Mouse (Mus musculus) lung, embryonic 15.5 days (tissue): ENCODE measurements around the gene Syn3. TPM values are rescaled to one million over a fixed set of nuclear protein-coding genes. Genes with fewer than 3 reads are reported as not detected.

Source experiments
- ATAC-seq: fragments of 200-750 bp; cut with Nextera tagmentation; 2 replicates; pipeline ENCODE4 v1.8.0; 2017; ENCODE audit warnings: moderate number of reproducible peaks, borderline replicate concordance; ENCODE audit not compliant: low FRiP score, low TSS enrichment; ENCODE audit errors: extremely low read depth
- H3K27ac ChIP-seq: fragments of 300-500 bp; sonication (generic); 2 replicates; pipeline ENCODE4 v1.5.1; 2015; ENCODE audit warnings: moderate library complexity, mild to moderate bottlenecking, inconsistent platforms
- H3K27me3 ChIP-seq: fragments of 300-500 bp; sonication (generic); 2 replicates; pipeline ENCODE4 v1.6.1; 2015; ENCODE audit warnings: inconsistent platforms
- H3K36me3 ChIP-seq: fragments of 300-500 bp; sonication (generic); 2 replicates; pipeline ENCODE4 v1.6.1; 2015; ENCODE audit warnings: inconsistent platforms
- H3K4me1 ChIP-seq: fragments of 300-500 bp; sonication (generic); 2 replicates; pipeline ENCODE4 v1.6.1; 2015; ENCODE audit warnings: inconsistent platforms
- H3K4me2 ChIP-seq: fragments of 300-500 bp; sonication (generic); 2 replicates; pipeline ENCODE4 v1.6.1; 2015; ENCODE audit warnings: inconsistent platforms, mild to moderate bottlenecking, moderate library complexity
- H3K4me3 ChIP-seq: fragments of 300-500 bp; sonication (generic); 2 replicates; pipeline ENCODE4 v1.5.1; 2015; ENCODE audit warnings: mild to moderate bottlenecking, inconsistent platforms
- H3K9ac ChIP-seq: fragments of 300-500 bp; sonication (generic); 2 replicates; pipeline ENCODE4 v1.6.1; 2015; ENCODE audit warnings: inconsistent platforms
- H3K9me3 ChIP-seq: fragments of 300-500 bp; sonication (generic); 2 replicates; pipeline ENCODE4 v1.6.1; 2016; ENCODE audit warnings: inconsistent platforms
- whole genome bisulfite sequencing: fragments of 180-500 bp; shearing (Covaris S2); methylation state at CpG from one replicate; pipeline ENCODE4 v1.1.7; 2015; 5-methylcytosine and 5-hydroxymethylcytosine counted together
- polyA plus RNA-seq: library from polyadenylated mRNA; unstranded; fragments of >200 nt; fragmentation: Nextera tagmentation; extraction: Ambion mirVana; gene quantifications from 2 replicates; pipeline ENCODE4 v1.2.1, GENCODE M21; 2015

Syn3 gene
- polyA plus RNA-seq, 1 experiment from 2014 or later: 2.6 TPM

DNA sequence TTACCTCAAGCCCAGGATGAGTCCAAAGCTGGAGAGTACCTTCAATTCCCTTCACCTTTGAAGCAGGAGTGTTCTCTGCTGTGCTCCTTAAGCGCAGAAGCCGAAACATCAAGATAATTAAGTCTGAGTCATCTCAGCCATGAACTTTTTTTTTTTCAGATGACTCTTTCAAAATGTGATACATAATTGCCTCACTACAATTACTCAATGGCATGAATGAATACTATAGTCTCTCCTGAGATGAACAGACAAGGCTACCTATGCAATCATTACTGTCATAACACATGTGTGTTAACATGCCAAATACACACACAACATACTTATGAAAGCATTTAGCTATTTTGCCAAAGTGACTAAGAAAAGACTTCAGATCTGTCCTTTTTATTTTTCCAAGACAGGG is 486.9 kb downstream of the Syn3 start, which contains the start of gene Bpifc:
TSS of gene Bpifc (minus strand) at position 115 of the 400 bp plus-strand sequence.
- Histone ChIP-seq H3K9me3 (no peaks in the 10 kb centered on the region), H3K27me3 (no peaks in the 10 kb centered on the region), H3K9ac (no peak within 1 kb of the TSS), H3K36me3 (no peaks in the 10 kb centered on the region), H3K27ac (no peak within 1 kb of the TSS), H3K4me1 (no peaks in the 10 kb centered on the region), H3K4me2 (no peak within 1 kb of the TSS), H3K4me3 (no peak within 1 kb of the TSS)
- WGBS: 92% methylated on average over 2 of the region's 2 CpGs
- no peak for ATAC-seq

DNA sequence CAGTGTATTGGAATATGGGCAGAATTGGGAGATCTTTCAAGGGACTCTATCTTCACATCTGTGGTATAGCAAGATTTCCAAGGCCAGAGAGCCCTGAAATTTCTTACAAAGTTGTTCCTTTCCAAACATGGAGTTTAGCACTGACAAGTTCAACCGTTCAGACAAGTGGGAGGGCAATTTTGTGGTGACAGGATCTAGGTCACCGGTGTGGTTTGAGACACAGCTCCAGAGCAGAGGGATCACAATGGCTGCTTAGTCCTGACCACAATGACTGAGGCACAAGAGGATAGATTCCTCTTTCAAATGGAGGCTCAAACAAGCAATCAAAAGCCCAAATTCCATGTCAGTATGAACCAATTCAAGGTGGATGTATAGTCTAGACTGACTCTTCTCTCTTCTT is 487.5 kb downstream of the Syn3 start:
- Histone ChIP-seq H3K36me3 (no peaks in the 10 kb centered on the region), H3K9ac (no peak overlapping the region), H3K27ac (no peak overlapping the region), H3K4me1 (no peaks in the 10 kb centered on the region), H3K4me2 (no peak overlapping the region), H3K27me3 (no peaks in the 10 kb centered on the region), H3K4me3 (no peak overlapping the region), H3K9me3 (no peaks in the 10 kb centered on the region)
- WGBS: 71% methylated on average over 2 of the region's 2 CpGs
- ATAC-seq: no peak

DNA sequence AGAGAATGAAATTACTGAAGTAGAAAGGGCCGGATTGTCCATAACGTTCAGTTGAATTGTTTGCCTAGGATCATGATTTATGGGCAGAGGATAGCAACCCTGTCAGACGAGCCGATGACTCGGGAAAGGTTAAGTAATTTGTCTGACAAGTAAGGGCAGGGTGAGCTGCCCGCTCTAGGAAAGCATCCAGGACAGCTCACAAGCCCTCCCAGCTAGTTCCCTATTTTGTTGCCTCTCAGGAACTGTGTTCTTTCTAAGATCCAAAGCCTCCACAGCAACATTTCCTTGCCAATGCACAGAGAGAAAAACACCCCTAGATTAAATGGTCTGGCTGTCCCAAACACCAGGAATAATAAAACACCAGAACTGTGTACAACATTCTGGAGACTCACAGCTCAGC is 488.1 kb downstream of the Syn3 start:
- Histone ChIP-seq H3K9ac (no peak overlapping the region), H3K27ac (no peak overlapping the region), H3K27me3 (no peaks in the 10 kb centered on the region), H3K4me3 (no peak overlapping the region), H3K36me3 (no peaks in the 10 kb centered on the region), H3K4me1 (no peaks in the 10 kb centered on the region), H3K4me2 (no peak overlapping the region), H3K9me3 (no peaks in the 10 kb centered on the region)
- ATAC-seq: no peak
- 9% methylated on average over 6 of the region's 6 CpGs for WGBS

DNA sequence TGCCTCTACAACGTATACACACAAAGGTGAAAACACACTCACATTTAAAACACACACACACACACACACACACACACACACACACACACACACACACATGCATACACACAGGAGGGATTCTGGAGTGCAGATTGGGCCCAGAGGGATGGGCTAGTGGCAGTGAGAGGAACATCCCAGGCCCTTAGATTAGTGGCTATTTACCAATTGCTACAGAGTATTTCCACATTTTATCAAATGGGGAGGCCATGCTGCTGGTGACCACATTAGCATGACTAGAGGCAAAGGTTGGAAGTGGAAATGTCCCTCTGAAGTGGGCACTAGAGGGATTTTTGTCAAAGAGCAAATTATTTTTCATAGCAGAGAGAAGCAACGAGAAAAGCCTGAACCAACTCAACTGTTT is 489.0 kb downstream of the Syn3 start:
- Histone ChIP-seq H3K27ac (no peak overlapping the region), H3K4me2 (no peak overlapping the region), H3K4me3 (no peak overlapping the region), H3K9me3 (no peaks in the 10 kb centered on the region), H3K4me1 (no peaks in the 10 kb centered on the region), H3K27me3 (no peaks in the 10 kb centered on the region), H3K36me3 (no peaks in the 10 kb centered on the region), H3K9ac (no peak overlapping the region)
- WGBS: 78% methylated on average over 2 of the region's 2 CpGs
- ATAC-seq: no peak

DNA sequence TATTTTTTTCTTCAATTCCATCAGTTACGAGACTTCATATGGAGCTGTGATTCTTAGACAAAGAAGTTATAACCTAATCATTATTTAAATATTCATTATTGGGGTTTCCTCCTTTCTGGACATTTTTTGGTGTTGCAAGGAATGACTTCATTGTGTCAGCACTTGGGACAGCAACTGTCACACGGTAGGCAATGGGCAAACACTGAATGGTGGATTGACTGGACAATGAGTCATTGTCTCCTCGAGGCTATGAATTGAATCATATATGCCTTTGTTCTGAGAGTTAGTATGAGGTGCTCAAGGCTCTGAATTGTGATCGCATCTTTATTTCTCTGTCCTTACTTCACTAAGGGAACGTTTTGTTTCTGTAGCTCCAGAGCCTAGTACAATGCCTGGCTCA is 492.2 kb downstream of the Syn3 start:
- Histone ChIP-seq H3K36me3 (no peaks in the 10 kb centered on the region), H3K27me3 (no peaks in the 10 kb centered on the region), H3K4me3 (no peak overlapping the region), H3K27ac (no peak overlapping the region), H3K4me2 (no peak overlapping the region), H3K9ac (no peak overlapping the region), H3K4me1 (no peaks in the 10 kb centered on the region), H3K9me3 (no peaks in the 10 kb centered on the region)
- 74% methylated on average over 5 of the region's 5 CpGs for WGBS
- no peak for ATAC-seq

Other genes with a start within 250 kb of the Syn3 start
- 55.5 and 64.4 TPM in 2 replicates for gene Timp3, start 198.5 kb downstream of the Syn3 start, polyA plus RNA-seq
- 767 and 820 TPM in 2 replicates for gene Hsp90b1, start 206.6 kb upstream of the Syn3 start, polyA plus RNA-seq
- gene Ttc41, start 206.9 kb upstream of the Syn3 start, polyA plus RNA-seq: 1.2 and 1.6 TPM in 2 replicates